Comparison of ENCODE assay signal across 15 mouse cellular contexts in the genomic region with DNA sequence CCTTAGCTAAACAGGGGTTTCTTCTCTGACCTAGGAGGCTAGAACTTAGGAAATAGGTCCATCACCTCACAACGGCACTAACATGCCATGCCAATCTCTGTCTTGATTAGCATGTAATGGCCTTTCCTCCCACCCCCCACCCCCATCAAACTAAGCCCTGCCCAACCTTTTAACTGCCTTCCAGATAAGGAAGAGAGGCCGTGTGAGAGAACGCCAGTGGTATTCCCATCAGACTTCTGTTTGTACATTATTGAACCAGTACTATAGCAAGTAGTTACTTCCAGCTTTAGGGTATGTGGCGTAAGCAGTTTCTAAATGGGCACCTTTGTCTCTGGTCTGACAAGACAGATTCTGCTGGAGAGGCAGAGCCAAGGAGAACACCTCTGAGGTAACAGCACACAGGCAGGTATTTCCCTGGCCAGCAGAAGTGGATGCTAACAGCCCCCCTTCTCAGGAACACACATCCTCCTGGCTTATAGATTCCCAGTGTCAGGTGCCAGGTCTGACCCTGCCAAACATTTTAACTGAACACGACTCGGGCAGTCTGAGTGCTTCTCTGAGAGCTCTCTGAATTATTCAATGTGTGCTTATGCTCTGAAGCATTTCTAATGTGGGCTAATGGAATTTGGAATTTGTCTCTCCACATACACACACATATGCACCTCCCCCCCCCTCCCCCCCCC. TPM values are rescaled to one million over a fixed set of nuclear protein-coding genes. Genes with fewer than 3 reads are reported as not detected.
A peak's percentile ranks its signal among the peaks of the same experiment; 100 is the strongest.
DNase-seq lines count a peak whose midpoint lies in the region; ATAC-seq and TF ChIP-seq lines count a peak whose summit lies in the region.
"Had no signal": no experiment of that assay in that cellular context is flagged by ENCODE, and none has a peak within 500 bp of the region (broad histone marks: within the 10 kb centered on the region; RNA-seq: fewer than 3 reads in every experiment).

No protein-coding gene starts in this region.

- peak overlapping the region; percentile 76 for H3K27ac ChIP-seq in left cerebral cortex, adult 2 months
- peak overlapping the region; percentile 95 for H3K27ac ChIP-seq in hindbrain, embryonic 16.5 days (ENCODE audit: low read depth, low read length)
- peak overlapping the region; percentile 22; the same call in 1 of the 2 replicates for H3K27ac ChIP-seq in olfactory bulb, adult 2 months (ENCODE audit: insufficient read depth, low read depth, low read length)
- H3K27ac ChIP-seq: liver, embryonic 12.5 days had no signal

- WGBS in hindbrain, embryonic 16.5 days, result 27% methylated on average over 6 of the region's 6 CpGs
- 32% methylated on average over 6 of the region's 6 CpGs for WGBS in olfactory bulb, adult 2 months

- no peak for TF ChIP-seq POLR2A in olfactory bulb, adult 2 months (IDR thresholded peaks at IDR 0.05; ENCODE audit: insufficient read depth, low read depth, low read length)

- intact Hi-C loops in left cerebral cortex, adult 2 months (cut with DNase I), result no loop called here

- H3K4me3 ChIP-seq in left cerebral cortex, adult 2 months, result no peak overlapping the region
- H3K4me3 ChIP-seq in hindbrain, embryonic 16.5 days (ENCODE audit: low read length), result no peak overlapping the region
- no peak overlapping the region for H3K4me3 ChIP-seq in olfactory bulb, adult 2 months (ENCODE audit: insufficient read depth, low read depth, low read length)
- H3K4me3 ChIP-seq: liver, embryonic 12.5 days had no signal

- no peaks in the 10 kb centered on the region for H3K9me3 ChIP-seq in hindbrain, embryonic 16.5 days (ENCODE audit: control insufficient read depth, low read length)
- H3K9me3 ChIP-seq: liver, embryonic 12.5 days had no signal

- H3K27me3 ChIP-seq in hindbrain, embryonic 16.5 days (replicated peaks; ENCODE audit: control insufficient read depth, insufficient read depth, low read length), result no peaks in the 10 kb centered on the region

- ATAC-seq in hindbrain, embryonic 16.5 days, result no peak
- no peak for ATAC-seq in CD4-positive, CD25-positive, alpha-beta regulatory T cell, adult 4 months
- ATAC-seq: liver, embryonic 12.5 days had no signal

- H3K4me1 ChIP-seq in hindbrain, embryonic 16.5 days (ENCODE audit: control insufficient read depth, insufficient read depth, low read depth, low read length), result peaks cover 51% of the 10 kb centered on the region
- peaks cover 40% of the 10 kb centered on the region for H3K4me1 ChIP-seq in olfactory bulb, adult 2 months (ENCODE audit: control insufficient read depth, insufficient read depth, low read length)

- H3K4me2 ChIP-seq in hindbrain, embryonic 16.5 days (ENCODE audit: low read length), result no peak overlapping the region
- H3K4me2 ChIP-seq: liver, embryonic 12.5 days had no signal

- no peak for DNase-seq in left cerebral cortex, adult 2 months (ENCODE audit: extremely low spot score in 1 of 2, low spot score in 2 of 2)
- no peak for DNase-seq in left cerebral cortex, adult 9 months (ENCODE audit: low spot score in 2 of 2)
- peak; percentile 61 for DNase-seq in lung, postnatal 36 days
- no peak for DNase-seq in adrenal gland, adult (ENCODE audit: inconsistent age in 2 of 2, low spot score in 1 of 2)
- DNase-seq in layer of hippocampus, adult 18-20 months (ENCODE audit: low spot score in 2 of 2), result no peak
- DNase-seq: cerebellum, adult 2 months; gastrocnemius, postnatal 14 days; kidney, postnatal 25 days had no signal

- H3K9ac ChIP-seq in hindbrain, embryonic 16.5 days (ENCODE audit: low read depth, low read length), result no peak overlapping the region; the same call in 1 of the 2 replicates
- H3K9ac ChIP-seq: liver, embryonic 12.5 days had no signal

- H3K36me3 ChIP-seq in hindbrain, embryonic 16.5 days (ENCODE audit: control insufficient read depth, insufficient read depth, low read length), result no peaks in the 10 kb centered on the region
- H3K36me3 ChIP-seq: liver, embryonic 12.5 days had no signal

- no peak for TF ChIP-seq CTCF in left cerebral cortex, adult 2 months (IDR thresholded peaks at IDR 0.05)
- no peak for TF ChIP-seq CTCF in olfactory bulb, adult 2 months (IDR thresholded peaks at IDR 0.05; ENCODE audit: insufficient read depth, low read depth, low read length)

RNA-seq across cellular contexts. Expression of a gene that starts 22.2 kb away (rescaled TPM):
- total RNA-seq in left cerebral cortex, adult 2 months (2021), result 100 to 1,000 TPM; 222 to 223 TPM
- 132 and 139 TPM in 2 replicates for polyA plus RNA-seq in hindbrain, embryonic 16.5 days (2015; fragmentation: Nextera tagmentation; extraction: Ambion mirVana)
- 39.6 TPM in 1 of 2 replicates, not detected in the other for polyA plus RNA-seq in olfactory bulb, adult 2 months (2012; ENCODE audit: insufficient read depth, insufficient read length, low replicate concordance, missing spikeins)
- not detected for polyA plus RNA-seq in CD4-positive, CD25-positive, alpha-beta regulatory T cell, adult 4 months (2017; shearing (Covaris generic))
- total RNA-seq in layer of hippocampus, adult 18-20 months (2021), result 100 to 1,000 TPM; 267 to 269 TPM

RNA-seq across cellular contexts. Expression of a gene that starts 34.8 kb away (rescaled TPM):
- not detected for total RNA-seq in left cerebral cortex, adult 2 months (2021)
- not detected in 2 replicates for polyA plus RNA-seq in hindbrain, embryonic 16.5 days (2015; fragmentation: Nextera tagmentation; extraction: Ambion mirVana)
- polyA plus RNA-seq in olfactory bulb, adult 2 months (2012; ENCODE audit: insufficient read depth, insufficient read length, low replicate concordance, missing spikeins), result not detected in 2 replicates
- polyA plus RNA-seq in CD4-positive, CD25-positive, alpha-beta regulatory T cell, adult 4 months (2017; shearing (Covaris generic)), result not detected
- total RNA-seq in layer of hippocampus, adult 18-20 months (2021), result not detected
- total RNA-seq: ES-E14; gastrocnemius, postnatal 14 days; left cerebral cortex, postnatal 14 days had no signal
- polyA plus RNA-seq: cerebellum, adult 2 months; heart, postnatal 0 days; liver, embryonic 12.5 days had no signal

Comparison
In these comparisons a context has a peak if more than half of its experiments do, and no peak if none do; other contexts are left out.
1. H3K27ac ChIP-seq: peak in every context shown above with its lines; median percentile 95 in hindbrain, embryonic 16.5 days; 76 in left cerebral cortex, adult 2 months; 22 in olfactory bulb, adult 2 months.
2. RNA of a gene that starts 22.2 kb away (polyA plus RNA-seq): 132 to 139 TPM in hindbrain, embryonic 16.5 days and 39.6 TPM in olfactory bulb, adult 2 months; not detected in CD4-positive, CD25-positive, alpha-beta regulatory T cell, adult 4 months; every median in the first group is over 10 times any median in the second.